Mouse (Mus musculus): ENCODE measurements around the gene Fnbp4. TPM values are rescaled to one million over a fixed set of nuclear protein-coding genes. Genes with fewer than 3 reads are reported as not detected.
A peak's percentile ranks its signal among the peaks of the same experiment; 100 is the strongest.

The Fnbp4 gene
- polyA plus RNA-seq, 1 experiment from 2014 or later, result 53.2 TPM

GRCm38 (mm10) chr2:90739327-90739726, 5.8 kb upstream of the Fnbp4 start:
- no peaks in the 10 kb centered on the region for H3K9me3 ChIP-seq (ENCODE audit: control insufficient read depth, low read length)
- H3K4me3 ChIP-seq (ENCODE audit: low read length), result no peak overlapping the region
- ATAC-seq, result no peak
- no peak overlapping the region for H3K9ac ChIP-seq (ENCODE audit: low read depth, low read length)
- no peak overlapping the region for H3K27ac ChIP-seq (ENCODE audit: low read length)
- H3K4me1 ChIP-seq (ENCODE audit: control insufficient read depth, insufficient read depth, low read length), result no peaks in the 10 kb centered on the region
- WGBS, result 93% methylated on average over 3 of the region's 3 CpGs
- no peaks in the 10 kb centered on the region for H3K27me3 ChIP-seq (replicated peaks; ENCODE audit: control insufficient read depth, insufficient read depth, low read length)
- H3K4me2 ChIP-seq (ENCODE audit: low read depth, low read length), result no peak overlapping the region
- H3K36me3 ChIP-seq (ENCODE audit: control insufficient read depth, insufficient read depth, low read length), result peaks cover 3% of the 10 kb centered on the region; the same call in 1 of the 2 replicates

DNA sequence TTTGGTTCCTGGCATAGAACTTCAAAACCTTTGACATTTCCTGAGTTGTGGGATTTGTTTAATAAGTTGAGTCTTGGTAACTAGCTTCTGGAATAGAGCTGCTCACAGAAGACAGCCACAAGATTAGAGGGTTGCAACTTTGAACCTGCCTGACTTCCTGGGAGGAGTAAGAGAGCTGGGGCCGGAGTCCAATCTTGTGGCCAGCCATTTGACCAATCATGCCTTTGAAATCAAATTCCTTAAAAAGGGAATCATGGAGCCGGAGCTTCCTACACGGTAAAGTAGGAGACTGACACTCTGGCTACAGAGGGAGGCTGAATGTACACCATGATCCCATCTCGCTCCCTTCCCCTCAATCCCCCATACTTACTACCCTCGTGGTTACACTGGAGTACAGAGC, 5.2 kb upstream of the Fnbp4 start:
- 76% methylated on average over 5 of the region's 5 CpGs for WGBS
- H3K4me2 ChIP-seq (ENCODE audit: low read depth, low read length), result no peak overlapping the region
- H3K4me1 ChIP-seq (ENCODE audit: control insufficient read depth, insufficient read depth, low read length), result no peaks in the 10 kb centered on the region
- no peaks in the 10 kb centered on the region for H3K27me3 ChIP-seq (replicated peaks; ENCODE audit: control insufficient read depth, insufficient read depth, low read length)
- no peak overlapping the region for H3K9ac ChIP-seq (ENCODE audit: low read depth, low read length)
- no peak overlapping the region for H3K27ac ChIP-seq (ENCODE audit: low read length)
- H3K4me3 ChIP-seq (ENCODE audit: low read length), result no peak overlapping the region
- H3K36me3 ChIP-seq (ENCODE audit: control insufficient read depth, insufficient read depth, low read length), result peaks cover 3% of the 10 kb centered on the region; the same call in 1 of the 2 replicates
- ATAC-seq, result peak; percentile 70
- no peaks in the 10 kb centered on the region for H3K9me3 ChIP-seq (ENCODE audit: control insufficient read depth, low read length)

- no peaks in the 10 kb centered on the region for H3K36me3 ChIP-seq (ENCODE audit: control insufficient read depth, insufficient read depth, low read length)
- ATAC-seq, result 0 out of 2 replicates have a peak, but pooled peaks have one; percentile 0
- peak overlapping the region; percentile 40 for H3K4me3 ChIP-seq (ENCODE audit: low read length)
- peak overlapping the region; percentile 81 for H3K27ac ChIP-seq (ENCODE audit: low read length)
- H3K4me2 ChIP-seq (ENCODE audit: low read depth, low read length), result peak overlapping the region; percentile 60
- WGBS, result 55% methylated on average over 12 of the region's 12 CpGs
- H3K4me1 ChIP-seq (ENCODE audit: control insufficient read depth, insufficient read depth, low read length), result peaks cover 6% of the 10 kb centered on the region
- no peaks in the 10 kb centered on the region for H3K9me3 ChIP-seq (ENCODE audit: control insufficient read depth, low read length)
- no peaks in the 10 kb centered on the region for H3K27me3 ChIP-seq (replicated peaks; ENCODE audit: control insufficient read depth, insufficient read depth, low read length)
- peak overlapping the region; percentile 50 for H3K9ac ChIP-seq (ENCODE audit: low read depth, low read length)
Observed at GRCm38 (mm10) chr2:90744285-90745052, 701 bp upstream of the Fnbp4 start.

DNA sequence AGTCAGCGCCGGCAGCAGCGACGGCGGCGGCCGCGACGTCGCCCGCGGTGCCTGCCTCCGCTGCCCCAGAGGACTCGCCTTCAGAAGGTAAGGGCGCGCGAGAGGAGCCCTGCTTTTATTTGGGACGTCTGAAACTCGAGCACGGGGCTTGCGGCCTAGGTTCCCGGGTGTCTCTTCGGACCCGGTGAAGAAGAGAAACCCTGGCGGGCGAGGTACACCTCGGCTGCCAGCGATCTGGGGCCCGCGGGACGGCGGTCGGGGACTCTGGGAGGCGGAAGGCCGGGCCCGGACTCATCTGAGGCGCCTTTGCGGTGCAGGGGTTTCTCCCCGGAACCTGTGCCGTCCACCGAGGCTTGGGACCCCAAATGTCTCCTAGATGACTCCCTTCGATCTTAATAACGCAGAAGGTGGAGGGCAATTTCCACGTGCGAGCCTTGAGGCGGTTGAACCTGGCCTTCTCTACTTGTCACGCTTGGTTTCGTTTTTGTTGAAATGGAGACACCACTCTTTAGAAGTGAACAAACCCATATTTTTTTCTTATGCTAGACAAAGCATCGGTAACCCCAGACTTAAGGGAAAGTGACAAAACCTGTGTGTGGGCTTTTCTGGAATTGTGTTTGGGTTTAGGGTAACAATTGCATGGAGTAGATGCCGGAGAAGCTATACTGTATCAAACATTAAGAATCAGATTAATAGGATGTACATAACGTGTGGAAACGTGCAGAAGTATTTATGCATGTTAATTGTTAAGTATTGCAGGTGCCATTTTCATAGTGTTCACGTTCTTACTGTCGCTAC, 769 bp downstream of the Fnbp4 start:
- peak overlapping the region; percentile 97 for H3K9ac ChIP-seq (ENCODE audit: low read depth, low read length)
- H3K36me3 ChIP-seq (ENCODE audit: control insufficient read depth, insufficient read depth, low read length), result no peaks in the 10 kb centered on the region
- H3K27ac ChIP-seq (ENCODE audit: low read length), result peak overlapping the region; percentile 97
- peak overlapping the region; percentile 67 for H3K4me2 ChIP-seq (ENCODE audit: low read depth, low read length)
- H3K9me3 ChIP-seq (ENCODE audit: control insufficient read depth, low read length), result no peaks in the 10 kb centered on the region
- peak; percentile 62 for ATAC-seq
- WGBS, result under 1% methylated on average over 54 of the region's 54 CpGs
- peaks cover 10% of the 10 kb centered on the region for H3K4me1 ChIP-seq (ENCODE audit: control insufficient read depth, insufficient read depth, low read length)
- H3K27me3 ChIP-seq (replicated peaks; ENCODE audit: control insufficient read depth, insufficient read depth, low read length), result no peaks in the 10 kb centered on the region
- peak overlapping the region; percentile 88 for H3K4me3 ChIP-seq (ENCODE audit: low read length)

DNA sequence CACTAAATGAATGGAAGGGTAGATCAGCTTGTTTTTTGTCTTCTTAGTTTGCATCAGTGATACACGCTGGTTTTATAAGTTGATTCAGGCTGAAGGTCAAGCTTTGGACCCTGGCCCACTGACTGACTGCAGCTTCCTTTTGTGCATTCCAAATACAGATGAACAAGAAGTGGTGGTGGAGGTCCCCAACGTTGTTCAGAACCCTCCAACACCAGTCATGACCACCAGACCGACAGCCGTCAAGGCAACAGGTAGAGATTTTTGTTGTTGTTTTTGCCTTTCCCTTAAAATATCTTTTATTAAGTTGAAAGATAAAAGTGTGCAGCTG, 1.3 kb downstream of the Fnbp4 start:
- Histone ChIP-seq H3K4me1 (ENCODE audit: control insufficient read depth, insufficient read depth, low read length) (peaks cover 10% of the 10 kb centered on the region), H3K36me3 (ENCODE audit: control insufficient read depth, insufficient read depth, low read length) (no peaks in the 10 kb centered on the region; the same call in 1 of the 2 replicates), H3K27me3 (replicated peaks; ENCODE audit: control insufficient read depth, insufficient read depth, low read length) (no peaks in the 10 kb centered on the region), H3K4me3 (ENCODE audit: low read length) (peak overlapping the region; percentile 88), H3K27ac (ENCODE audit: low read length) (no peak overlapping the region), H3K9me3 (ENCODE audit: control insufficient read depth, low read length) (no peaks in the 10 kb centered on the region), H3K4me2 (ENCODE audit: low read depth, low read length) (peak overlapping the region; percentile 67), H3K9ac (ENCODE audit: low read depth, low read length) (peak overlapping the region; percentile 97)
- no peak for ATAC-seq
- 10% methylated on average over 4 of the region's 4 CpGs for WGBS

GRCm38 (mm10) chr2:90747131-90747530, 2.0 kb downstream of the Fnbp4 start:
- Histone ChIP-seq H3K36me3 (ENCODE audit: control insufficient read depth, insufficient read depth, low read length) (no peaks in the 10 kb centered on the region; the same call in 1 of the 2 replicates), H3K27me3 (replicated peaks; ENCODE audit: control insufficient read depth, insufficient read depth, low read length) (no peaks in the 10 kb centered on the region), H3K4me1 (ENCODE audit: control insufficient read depth, insufficient read depth, low read length) (peaks cover 10% of the 10 kb centered on the region), H3K9me3 (ENCODE audit: control insufficient read depth, low read length) (no peaks in the 10 kb centered on the region), H3K4me3 (ENCODE audit: low read length) (peak overlapping the region; percentile 88; the same call in 1 of the 2 replicates), H3K9ac (ENCODE audit: low read depth, low read length) (no peak overlapping the region), H3K27ac (ENCODE audit: low read length) (no peak overlapping the region), H3K4me2 (ENCODE audit: low read depth, low read length) (peak overlapping the region; percentile 67)
- 86% methylated on average over 10 of the region's 10 CpGs for WGBS
- ATAC-seq, result no peak

DNA sequence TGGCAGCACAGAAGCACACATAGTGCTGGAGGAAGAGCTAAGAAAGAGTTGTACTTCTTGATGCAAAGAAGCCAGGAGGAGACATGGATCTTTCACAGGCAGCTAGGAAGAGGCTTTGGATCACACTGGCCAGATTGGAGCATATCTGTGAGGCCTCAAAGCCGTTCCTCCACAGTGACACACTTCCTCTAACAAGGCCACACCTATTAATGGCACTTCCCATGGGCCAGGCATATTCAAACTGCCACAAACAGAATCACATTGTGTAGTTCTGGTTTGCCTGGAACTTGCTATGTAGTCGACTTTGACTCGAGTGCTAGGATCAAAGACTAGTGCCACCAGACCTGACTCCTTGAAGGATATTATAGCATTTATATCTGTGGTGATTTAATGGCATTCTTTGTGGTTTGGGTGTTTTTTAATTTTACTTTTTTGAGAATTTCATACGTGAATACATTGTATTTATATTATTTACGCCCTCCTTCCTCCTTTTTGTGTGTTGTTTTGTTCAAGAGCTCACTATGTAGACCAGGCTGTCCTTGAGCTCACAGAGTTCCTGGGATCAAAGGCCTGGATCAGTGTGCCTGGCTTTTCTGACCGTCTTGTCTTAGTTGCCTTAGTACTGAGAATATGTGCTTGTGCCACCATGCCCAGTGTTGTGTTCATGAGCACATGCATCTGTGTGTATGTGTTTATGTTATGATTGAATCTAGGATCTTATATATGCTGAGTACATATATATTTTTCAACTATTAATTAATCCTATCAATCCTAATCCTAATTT, 4.7 kb downstream of the Fnbp4 start:
- H3K9ac ChIP-seq (ENCODE audit: low read depth, low read length), result no peak overlapping the region
- no peak for ATAC-seq
- H3K4me1 ChIP-seq (ENCODE audit: control insufficient read depth, insufficient read depth, low read length), result peaks cover 10% of the 10 kb centered on the region
- H3K4me3 ChIP-seq (ENCODE audit: low read length), result no peak overlapping the region
- H3K9me3 ChIP-seq (ENCODE audit: control insufficient read depth, low read length), result no peaks in the 10 kb centered on the region
- no peak overlapping the region for H3K4me2 ChIP-seq (ENCODE audit: low read depth, low read length)
- H3K27me3 ChIP-seq (replicated peaks; ENCODE audit: control insufficient read depth, insufficient read depth, low read length), result no peaks in the 10 kb centered on the region
- peaks cover 3% of the 10 kb centered on the region; the same call in 1 of the 2 replicates for H3K36me3 ChIP-seq (ENCODE audit: control insufficient read depth, insufficient read depth, low read length)
- WGBS, result 76% methylated on average over 6 of the region's 6 CpGs
- no peak overlapping the region for H3K27ac ChIP-seq (ENCODE audit: low read length)

DNA sequence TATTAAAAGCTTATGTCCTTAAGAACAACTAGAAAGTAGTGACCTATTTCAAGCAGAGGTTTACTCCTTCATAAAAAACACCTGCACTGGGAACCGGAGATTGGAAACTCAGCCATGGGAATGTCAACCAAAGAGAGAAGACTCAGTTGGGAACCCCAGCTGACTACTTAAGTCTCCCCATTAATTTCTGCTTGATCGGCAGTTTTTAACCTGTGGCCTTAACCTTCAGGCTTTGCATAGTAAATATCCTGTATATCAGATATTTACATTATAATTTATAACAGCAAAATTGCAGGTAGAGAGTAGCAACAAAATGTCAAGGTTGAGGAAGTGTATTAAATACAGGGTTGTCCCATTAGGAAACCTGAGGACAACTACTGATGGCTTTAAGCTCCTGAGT, 8.4 kb downstream of the Fnbp4 start:
- H3K27me3 ChIP-seq (replicated peaks; ENCODE audit: control insufficient read depth, insufficient read depth, low read length), result no peaks in the 10 kb centered on the region
- H3K4me3 ChIP-seq (ENCODE audit: low read length), result no peak overlapping the region
- no peak overlapping the region for H3K9ac ChIP-seq (ENCODE audit: low read depth, low read length)
- H3K9me3 ChIP-seq (ENCODE audit: control insufficient read depth, low read length), result no peaks in the 10 kb centered on the region
- WGBS, result 90% methylated on average over 2 of the region's 2 CpGs
- H3K4me2 ChIP-seq (ENCODE audit: low read depth, low read length), result no peak overlapping the region
- H3K36me3 ChIP-seq (ENCODE audit: control insufficient read depth, insufficient read depth, low read length), result peaks cover 8% of the 10 kb centered on the region
- H3K27ac ChIP-seq (ENCODE audit: low read length), result no peak overlapping the region
- no peak for ATAC-seq
- peaks cover 5% of the 10 kb centered on the region for H3K4me1 ChIP-seq (ENCODE audit: control insufficient read depth, insufficient read depth, low read length)

GRCm38 (mm10) chr2:90754188-90754587, 9.0 kb downstream of the Fnbp4 start:
- peaks cover 5% of the 10 kb centered on the region for H3K4me1 ChIP-seq (ENCODE audit: control insufficient read depth, insufficient read depth, low read length)
- 97% methylated on average over 3 of the region's 3 CpGs for WGBS
- peaks cover 9% of the 10 kb centered on the region for H3K36me3 ChIP-seq (ENCODE audit: control insufficient read depth, insufficient read depth, low read length)
- no peak overlapping the region for H3K4me2 ChIP-seq (ENCODE audit: low read depth, low read length)
- H3K27ac ChIP-seq (ENCODE audit: low read length), result no peak overlapping the region
- H3K27me3 ChIP-seq (replicated peaks; ENCODE audit: control insufficient read depth, insufficient read depth, low read length), result no peaks in the 10 kb centered on the region
- H3K9ac ChIP-seq (ENCODE audit: low read depth, low read length), result no peak overlapping the region
- ATAC-seq, result no peak
- H3K4me3 ChIP-seq (ENCODE audit: low read length), result no peak overlapping the region
- H3K9me3 ChIP-seq (ENCODE audit: control insufficient read depth, low read length), result no peaks in the 10 kb centered on the region

Measured in intestine, embryonic 16.5 days (tissue).